Mouse (Mus musculus) lung, postnatal 4 days (tissue): ENCODE measurements around the gene Slc25a16.
"Not testable (repeated sequence)": the region's sequence is repeated elsewhere in the genome, so short reads cannot be mapped to it uniquely, and the experiment has no call there.

ENCODE experiments used
- DNase-seq, 2 experiments: peaks; one replicate each; pipeline ENCODE4 v3.0.0; 2021

The Slc25a16 gene

DNA sequence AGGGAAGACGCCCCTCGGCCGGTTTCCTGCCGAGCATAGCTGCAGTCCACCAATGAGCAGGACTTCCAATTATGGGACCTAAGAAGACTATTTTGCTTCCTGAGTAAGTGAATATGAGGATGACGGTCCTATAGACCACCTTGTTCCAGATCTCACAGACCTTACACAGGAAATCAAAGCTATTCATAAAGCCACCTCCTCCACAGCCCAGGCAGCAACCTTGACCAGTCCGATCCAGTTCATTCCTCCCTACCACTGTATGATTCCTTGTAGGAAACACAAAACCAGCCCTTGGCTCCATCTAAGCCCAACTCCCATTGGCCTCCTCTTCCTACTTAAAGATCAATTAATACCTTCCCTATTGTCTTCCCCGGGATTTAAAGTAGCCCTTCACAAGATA lies 14.1 kb upstream of the Slc25a16 start:
- DNase-seq = no peak

DNA sequence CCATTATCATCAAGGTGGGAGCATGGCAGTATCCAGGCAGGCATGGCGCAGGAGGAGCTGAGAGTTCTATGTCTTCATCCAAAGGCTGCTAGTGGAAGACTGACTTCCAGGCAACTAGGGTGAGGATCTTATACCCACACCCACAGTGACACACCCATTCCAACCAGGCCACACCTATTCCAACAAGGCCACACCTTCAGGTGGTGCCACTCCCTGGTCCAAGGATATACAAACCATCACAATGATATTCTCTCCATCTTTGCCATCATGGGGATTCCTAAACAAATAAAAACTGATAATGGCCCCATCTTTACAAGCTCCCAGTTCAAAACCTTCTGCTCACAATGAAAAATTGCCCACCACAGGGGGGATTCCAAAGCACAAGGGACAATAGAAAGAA lies 11.5 kb upstream of the Slc25a16 start, which contains the start of gene Tet1:
Tet1 (minus strand) TSS at position 101 of the 400 bp plus-strand sequence.
- not testable (repeated sequence) for DNase-seq

DNA sequence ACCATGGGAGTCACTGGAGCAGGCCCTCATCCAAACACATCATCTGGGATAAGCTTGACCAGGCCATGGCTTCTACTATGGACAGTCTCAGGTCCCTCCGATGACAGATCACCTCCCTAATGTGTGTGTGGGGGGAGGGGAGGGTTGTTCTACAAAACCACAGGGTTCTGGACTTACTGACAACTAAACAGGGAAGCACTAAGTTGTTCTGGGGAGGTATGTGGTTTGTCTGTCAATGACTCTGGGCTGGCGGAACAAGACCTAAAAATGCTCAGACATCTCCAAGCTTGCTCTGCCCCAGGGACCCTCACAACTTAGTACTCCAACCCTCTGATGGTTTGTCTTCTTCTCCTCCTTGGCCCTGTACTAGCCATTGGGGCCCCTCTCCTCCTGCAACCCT lies 9.3 kb upstream of the Slc25a16 start:
- DNase-seq = no peak

DNA sequence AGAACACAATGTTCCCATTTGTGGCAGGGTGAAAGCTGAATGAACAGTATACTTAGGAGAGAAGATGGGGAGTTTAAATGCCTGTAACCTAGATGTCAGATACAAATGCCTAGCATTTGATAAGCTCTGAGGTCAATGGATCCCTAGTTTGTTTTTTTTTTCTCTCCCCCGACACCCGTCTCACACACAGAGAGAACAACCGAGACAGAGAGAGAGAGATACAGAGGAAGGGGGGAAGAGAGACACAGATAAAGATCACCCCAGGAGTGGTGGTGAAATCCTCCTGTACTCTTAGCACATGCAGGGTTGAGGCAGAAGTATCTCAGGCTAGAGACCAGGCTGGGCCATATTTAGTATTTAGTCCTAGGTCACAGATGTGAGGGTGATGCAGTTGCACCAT lies 1.4 kb upstream of the Slc25a16 start:
- no peak for DNase-seq

DNA sequence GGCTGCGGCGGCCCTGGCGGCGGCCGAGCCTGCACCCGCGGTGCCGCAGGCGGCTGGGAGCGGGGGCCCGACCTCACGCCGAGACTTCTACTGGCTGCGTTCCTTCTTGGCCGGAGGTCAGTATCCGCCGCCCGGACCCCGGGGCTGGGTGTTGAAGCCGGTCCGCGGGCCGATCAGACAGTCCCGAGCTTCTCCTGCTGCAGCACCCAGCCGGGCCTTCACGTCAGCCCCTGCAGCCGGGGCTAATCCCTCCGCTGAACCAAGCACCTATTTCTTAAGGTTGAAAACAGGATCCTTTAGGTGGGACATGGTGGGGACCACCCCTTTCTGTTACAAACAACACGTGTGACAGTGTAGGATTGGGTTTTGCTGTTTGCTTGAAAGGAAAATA lies 328 bp downstream of the Slc25a16 start:
- no peak for DNase-seq

DNA sequence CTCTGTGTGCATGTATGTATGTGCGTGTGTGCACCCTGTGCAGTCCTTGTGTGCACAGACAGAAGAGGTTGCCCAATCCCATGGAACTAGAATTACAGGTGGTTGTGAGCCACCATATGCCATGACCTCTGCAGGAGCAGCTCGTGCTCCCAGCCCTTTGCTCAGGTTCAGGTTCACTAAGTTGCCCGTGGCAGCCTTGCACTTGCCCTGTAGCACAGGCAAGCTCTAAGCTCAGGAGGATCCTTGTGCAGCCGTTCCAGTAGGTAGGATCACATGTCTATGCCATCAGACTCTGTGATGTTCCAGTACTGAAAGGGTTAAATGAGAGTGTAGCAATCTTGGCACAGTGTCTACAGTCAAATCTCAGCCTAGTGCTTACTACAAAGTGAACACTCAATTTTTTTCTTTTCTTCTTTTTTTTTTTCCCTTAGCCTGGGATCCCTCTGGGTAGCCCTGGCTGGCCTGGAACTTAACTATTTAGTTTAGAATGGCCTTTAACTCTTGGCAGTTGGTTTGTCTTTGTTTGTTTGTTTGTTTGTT lies 3.7 kb downstream of the Slc25a16 start:
- DNase-seq = no peak

DNA sequence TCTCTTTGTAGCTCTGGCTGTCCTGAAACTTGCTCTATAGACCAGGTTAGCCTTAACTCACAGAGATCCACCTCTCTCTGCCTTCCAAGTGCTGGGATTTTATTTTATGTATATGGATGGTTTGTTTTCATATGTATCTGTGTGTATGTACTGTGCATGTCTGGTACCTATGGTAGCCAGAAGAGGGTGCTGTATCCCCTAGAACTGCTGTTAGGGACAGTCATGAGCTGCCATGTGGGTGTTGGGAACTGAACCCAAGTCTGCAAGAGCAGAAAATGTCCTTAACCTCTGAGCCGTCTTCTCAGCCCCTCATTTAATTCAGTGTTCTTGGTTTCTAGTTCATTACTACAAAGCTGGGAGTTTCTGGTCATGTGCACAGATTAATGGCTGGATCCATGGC lies 11.9 kb downstream of the Slc25a16 start:
- DNase-seq = no peak

DNA sequence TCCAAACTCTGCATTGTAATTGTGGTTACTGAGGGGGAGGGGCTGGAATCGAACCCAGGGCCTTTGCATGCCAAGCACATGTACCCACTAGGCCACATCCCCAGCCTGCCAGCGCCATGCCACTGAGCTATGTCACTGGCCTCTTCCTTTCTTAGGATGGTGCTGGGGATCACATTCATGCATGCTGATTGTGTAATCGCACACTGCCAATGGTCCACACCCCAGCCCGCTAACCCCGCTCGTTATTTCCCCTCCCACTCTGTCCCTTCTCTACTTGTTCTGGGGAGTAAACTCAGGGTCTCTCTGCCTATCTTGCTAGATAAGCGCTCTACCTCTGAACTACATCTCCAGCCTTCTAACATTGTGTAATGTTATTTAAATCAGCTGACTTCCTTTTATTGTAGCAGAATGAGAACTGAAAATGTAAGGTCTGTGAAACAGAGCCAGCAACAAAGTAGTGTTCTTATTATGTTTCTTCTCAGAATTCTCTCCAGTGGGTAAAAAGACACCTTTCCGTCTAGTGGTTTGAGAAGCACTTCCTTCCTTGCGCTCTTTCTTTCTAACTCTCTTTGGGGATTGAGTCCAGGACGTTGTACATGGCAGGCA lies 24.6 kb downstream of the Slc25a16 start:
- peak in 1 of 2 experiments; percentile 16 for DNase-seq

DNA sequence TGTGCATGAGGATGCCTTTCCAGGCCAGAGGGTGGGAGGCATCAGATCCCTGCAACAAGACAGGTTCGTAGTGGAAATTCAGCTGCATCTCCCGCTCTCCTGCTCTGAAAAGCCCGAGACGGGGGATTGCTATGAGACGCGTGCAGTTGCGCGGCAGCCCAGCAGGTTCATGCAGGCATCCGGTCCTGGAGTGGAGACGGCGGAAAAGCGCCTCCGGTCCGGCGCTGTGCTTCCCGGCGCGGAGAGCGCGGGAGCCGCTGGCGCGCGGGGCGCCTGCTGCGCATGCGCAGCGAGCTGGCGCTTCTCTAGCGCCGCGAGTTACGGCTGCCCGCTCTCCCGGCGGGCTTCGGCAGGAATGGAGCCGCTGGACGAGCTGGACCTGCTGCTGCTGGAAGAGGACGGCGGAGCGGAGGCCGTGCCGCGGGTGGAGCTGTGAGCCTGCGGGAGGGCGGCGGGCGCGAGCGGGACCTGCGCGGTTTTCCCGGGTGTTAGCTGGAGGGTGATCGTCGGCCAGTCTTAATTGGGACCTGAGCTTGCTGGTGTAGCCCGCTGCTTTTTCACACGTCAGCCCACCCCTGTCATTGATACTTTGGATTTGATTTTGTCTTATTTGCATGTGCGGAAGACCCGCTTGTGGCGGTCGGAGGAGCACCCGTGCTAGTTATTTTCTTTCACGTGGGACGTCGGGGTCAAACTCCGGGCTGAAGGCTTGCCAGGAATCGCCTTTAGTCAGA lies 26.5 kb downstream of the Slc25a16 start, which contains the start of gene Dna2:
Dna2 (plus strand) TSS at position 289 of the 734 bp plus-strand sequence.
- peak; percentile 81 to 90 for DNase-seq

DNA sequence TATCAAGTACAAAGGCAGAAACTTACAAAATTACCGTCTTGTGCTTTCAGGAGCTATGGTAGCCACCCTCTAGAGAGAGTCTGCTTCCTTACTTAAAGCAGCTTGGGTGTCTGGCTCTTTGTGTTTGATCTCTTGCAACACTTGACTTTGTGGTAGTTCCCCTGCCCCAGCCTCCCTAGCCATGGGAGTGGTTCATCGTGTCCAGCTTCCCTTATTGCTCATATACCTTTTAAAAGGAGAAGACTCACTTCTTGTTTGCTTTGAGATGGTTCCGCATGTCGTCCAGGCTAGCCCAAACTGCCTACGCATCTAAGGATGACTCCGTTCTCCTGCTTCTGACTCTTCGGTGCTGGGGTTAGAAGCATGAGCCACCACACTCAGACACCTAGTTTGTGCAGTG lies 28.1 kb downstream of the Slc25a16 start:
- peak; percentile 36 to 37 for DNase-seq

DNA sequence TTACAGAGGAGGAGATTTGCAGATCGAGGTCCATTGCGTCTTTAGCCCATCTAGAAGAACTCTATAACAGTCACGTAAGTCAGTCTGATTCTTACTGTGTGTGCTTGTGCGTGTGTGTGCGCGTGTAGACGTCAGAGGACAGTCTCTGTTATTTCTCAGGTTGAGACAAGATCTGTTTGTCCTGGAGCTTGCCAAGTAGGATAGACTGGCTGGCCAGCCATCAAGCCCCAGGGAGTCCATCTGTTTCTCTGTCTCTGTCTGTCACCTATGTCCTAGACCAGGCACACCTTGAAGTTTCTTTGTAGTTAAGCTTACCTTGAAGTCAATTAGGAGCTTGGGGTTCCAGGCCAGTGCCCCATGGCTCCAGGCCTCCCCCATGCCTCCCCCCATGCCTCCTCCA lies 43.5 kb downstream of the Slc25a16 start:
- no peak for DNase-seq

DNA sequence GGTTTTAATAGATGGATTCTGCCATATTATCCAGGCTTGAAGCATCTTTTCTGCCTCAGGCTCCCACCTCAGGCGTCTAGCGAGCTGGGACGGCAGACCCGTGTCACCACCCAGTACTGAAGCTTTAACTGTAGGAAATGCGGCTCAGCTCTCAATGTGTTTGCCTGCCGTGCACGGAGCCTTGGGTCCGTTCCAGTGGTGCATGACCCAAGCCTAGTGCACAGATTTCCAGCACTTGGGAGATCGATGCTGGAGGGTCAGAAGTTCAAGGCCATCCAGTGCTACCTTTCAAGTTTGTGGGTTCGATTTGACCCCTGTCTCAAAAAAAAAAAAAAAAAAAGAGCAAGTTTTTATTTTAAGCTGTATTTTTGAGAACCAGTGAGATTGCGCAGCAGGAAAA lies 45.4 kb downstream of the Slc25a16 start:
- DNase-seq = no peak

DNA sequence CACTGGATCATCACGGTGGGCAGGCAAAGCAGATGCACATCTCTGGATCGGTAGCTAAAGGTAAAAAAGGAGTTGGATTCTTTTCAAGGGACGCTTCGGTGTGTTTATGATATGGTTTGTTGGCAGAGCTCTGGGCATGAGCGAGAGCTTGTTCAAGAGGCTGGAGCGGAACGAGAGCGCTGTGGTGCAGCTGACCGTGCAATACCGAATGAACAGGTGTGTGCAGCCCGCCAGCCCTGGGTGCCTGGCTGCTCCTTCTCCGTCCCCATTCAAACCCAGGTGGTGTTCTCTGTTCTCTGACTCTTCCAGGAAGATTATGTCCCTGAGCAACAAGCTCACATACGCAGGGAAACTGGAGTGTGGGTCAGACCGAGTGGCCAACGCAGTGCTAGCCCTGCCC lies 45.9 kb downstream of the Slc25a16 start:
- DNase-seq = no peak

DNA sequence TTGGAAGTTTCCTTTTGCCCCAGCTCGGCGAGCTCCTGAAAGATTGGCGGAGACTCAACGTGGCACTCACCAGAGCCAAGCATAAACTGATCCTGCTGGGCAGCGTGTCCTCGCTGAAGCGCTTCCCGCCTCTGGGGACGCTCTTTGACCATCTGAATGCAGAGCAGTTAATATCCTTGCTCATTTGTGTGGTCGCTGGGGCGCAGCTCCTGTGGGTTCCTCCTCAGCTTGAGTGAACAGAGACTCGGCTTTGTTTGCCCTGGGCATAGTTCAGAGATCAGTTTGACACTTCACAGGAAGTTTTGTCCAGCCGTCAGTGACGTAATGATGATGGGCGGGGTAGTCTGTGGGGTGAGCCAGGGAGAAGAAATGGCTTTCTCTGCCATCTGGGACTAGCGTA lies 51.4 kb downstream of the Slc25a16 start:
- no peak for DNase-seq

DNA sequence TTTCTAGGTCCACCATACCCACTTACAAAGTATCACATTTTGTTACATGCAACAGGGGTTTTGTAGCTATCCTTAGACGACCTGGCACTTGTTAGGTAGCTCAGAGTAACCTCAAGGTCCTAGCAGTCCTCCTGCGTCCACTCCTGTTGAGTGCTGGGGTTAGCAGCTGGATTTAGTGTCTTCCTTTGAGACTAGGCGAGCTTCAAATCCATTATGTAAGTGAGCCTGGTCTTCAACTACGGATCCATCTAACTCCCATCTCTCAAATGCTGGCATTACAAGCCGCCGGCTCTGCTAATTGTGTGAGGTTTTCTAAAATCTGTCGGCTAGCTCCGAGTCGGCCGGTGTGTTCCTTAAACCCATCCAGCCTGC lies 59.2 kb downstream of the Slc25a16 start:
- DNase-seq = no peak

DNA sequence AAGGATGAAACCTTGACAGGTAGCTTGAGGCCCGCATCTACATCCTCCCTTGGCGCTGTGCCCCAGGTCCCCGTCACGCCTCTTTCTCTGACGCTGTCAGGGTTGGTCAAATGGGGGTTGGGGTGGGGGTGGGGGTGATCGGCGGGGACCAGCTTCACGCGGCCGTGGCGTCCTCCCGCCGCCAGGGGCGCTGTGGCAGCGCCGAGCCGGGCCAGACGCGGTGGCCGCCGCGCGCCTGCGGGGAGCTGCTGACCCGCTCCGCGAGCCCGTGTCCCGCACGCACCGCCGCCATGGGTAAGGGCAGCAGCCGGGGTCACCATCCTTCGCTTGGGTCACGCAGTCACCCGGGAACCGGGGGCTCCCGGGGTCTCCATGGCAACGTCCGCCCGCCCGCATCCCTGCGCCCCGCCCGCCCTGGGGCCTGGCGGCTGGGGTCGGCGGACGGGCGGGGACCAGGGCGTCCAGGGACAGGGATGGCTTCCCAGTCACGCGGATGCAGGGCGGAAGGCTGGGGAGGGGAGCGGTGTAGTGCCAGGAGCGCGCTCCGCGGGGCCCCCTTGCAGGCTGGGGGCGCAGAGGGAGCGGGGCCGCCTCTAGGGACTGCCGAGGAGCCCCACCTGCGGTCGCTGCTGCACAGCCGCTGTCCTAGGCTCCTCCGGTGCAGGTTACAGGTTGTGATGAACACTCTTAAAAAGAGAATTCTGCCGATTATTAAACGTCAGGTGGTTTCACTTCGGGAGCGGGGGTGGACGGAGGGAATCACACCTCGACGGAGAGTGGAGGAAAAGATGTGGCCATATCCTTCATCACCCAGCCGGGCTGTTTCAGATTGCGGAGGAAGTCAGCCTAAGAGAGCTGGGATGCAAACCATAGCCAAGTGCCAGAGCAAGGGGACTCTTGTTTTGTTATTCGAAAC lies 59.9 kb downstream of the Slc25a16 start, which contains the start of gene Rufy2:
Rufy2 (plus strand) TSS at position 185 of the 916 bp plus-strand sequence.
- peak; percentile 87 to 89 for DNase-seq

DNA sequence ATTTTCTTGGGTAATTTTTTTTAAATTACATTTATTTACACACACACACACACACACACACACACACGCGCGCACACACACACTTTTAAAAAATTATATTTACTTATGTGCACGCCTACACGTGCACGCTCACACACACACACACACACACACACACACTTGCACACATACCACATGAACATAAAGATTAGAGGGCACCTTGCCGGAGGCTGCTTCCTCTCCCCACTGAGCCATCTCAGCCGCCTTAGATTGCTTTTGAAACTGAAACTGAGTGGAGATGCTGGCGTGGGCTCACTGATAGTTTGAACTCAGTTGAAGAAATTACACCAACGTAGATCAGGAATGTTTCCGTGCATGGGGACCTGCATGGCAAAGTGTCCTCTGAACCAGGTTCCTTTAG lies 63.6 kb downstream of the Slc25a16 start:
- no peak for DNase-seq

DNA sequence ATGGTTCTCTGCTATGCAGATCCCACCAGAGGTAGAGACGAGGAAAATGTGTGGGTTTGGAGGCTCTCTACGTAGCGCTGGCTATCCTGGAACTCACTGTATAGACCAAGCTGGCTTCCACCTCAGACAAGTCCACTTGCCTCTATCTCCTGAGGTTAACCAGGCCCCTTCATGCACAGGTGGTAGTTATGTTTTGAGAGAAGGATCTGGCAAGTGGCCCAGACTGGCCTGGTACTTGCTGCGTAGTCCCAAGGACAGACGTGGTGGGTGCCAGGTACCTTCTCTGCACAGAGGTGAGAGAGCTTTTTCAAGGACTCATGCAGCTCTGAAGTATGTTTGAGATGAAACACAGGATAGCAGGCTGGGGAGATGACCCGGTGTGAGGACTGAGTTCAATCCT lies 64.1 kb downstream of the Slc25a16 start:
- peak; percentile 15 to 32 for DNase-seq

DNA sequence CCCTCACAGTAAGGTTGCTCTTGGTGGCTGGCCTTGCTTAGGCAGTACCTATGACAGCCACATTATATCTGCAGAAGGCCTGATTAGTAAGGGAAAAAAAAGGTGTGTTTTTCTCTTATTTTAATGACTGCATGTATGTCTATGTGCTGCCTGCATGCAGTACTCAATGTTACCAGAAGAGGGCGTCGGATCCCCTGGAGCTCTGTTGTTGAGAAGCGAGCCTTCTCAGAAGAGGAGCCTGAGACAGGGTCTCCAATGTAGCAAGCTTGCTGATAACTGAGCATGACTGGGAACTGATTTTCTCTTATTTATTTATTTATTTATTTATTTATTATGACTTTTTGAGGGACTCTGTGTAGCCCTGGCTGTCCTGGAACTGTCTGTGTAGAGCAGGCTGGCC lies 66.9 kb downstream of the Slc25a16 start:
- peak in 1 of 2 experiments; percentile 46 for DNase-seq

DNA sequence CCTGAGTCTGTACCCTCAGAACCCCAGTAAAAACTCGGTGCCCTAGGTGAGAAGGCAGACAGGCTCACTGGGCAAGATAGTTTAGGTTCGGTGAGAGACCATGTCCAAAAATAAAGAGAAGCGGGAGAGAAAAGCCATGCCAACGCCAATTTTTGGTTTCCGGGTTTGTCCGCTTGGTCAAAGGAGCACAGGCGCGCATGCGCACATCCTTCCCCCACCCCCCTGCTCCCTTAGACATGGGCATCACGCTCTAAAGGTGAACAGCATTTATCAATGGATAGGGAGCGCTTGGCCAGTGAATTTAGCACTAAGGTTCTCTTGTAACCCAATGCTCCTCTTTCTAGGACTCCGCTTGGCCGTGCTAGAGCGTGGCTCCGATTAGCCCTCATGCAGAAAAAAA lies 70.2 kb downstream of the Slc25a16 start:
- no peak for DNase-seq

DNA sequence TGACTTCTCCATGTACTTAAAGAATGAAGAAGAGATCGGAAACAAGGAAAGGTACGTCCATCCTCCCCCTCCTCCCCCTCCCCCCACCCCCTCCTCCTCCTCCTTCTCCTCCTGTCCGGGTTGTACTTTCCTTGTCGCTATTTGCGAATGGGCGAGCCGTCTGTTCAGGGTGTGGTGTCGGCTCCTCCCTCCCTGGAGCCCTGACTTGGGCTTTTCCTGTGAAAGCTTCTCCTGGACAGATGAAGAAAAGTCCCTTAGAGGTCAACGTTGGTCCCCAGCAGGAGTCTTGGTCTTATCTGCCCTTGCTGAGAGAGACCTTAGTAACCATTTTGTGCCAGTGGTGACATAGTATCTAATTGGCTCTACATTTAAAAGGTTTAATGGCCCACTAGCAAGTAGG lies 73.6 kb downstream of the Slc25a16 start:
- DNase-seq = peak in 1 of 2 experiments; percentile 9
